Mouse (Mus musculus) olfactory bulb, adult 2 months (tissue): ENCODE results near the gene Tesmin. TPM values are rescaled to one million over a fixed set of nuclear protein-coding genes. Genes with fewer than 3 reads are reported as not detected.

Source experiments
- H3K27ac ChIP-seq: fragments of 200-500 bp; 2 replicates; pipeline ENCODE4 v1.5.1; 2012; ENCODE audit warnings: low read depth, low read length; ENCODE audit not compliant: insufficient read depth
- H3K4me1 ChIP-seq: fragments of 200-500 bp; 2 replicates; pipeline ENCODE4 v1.6.1; 2012; ENCODE audit warnings: low read length; ENCODE audit not compliant: control insufficient read depth, insufficient read depth
- H3K4me3 ChIP-seq: fragments of 200-500 bp; 2 replicates; pipeline ENCODE4 v1.5.1; 2012; ENCODE audit warnings: mild to moderate bottlenecking, low read depth, low read length, moderate library complexity; ENCODE audit not compliant: insufficient read depth
- CTCF ChIP-seq: fragments of 200-500 bp; IDR thresholded peaks from 2 replicates; pipeline ENCODE4 v1.5.1; 2012; ENCODE audit warnings: low read depth, mild to moderate bottlenecking, low read length, moderate library complexity; ENCODE audit not compliant: insufficient read depth
- POLR2A ChIP-seq: fragments of 200-500 bp; IDR thresholded peaks from 2 replicates; pipeline ENCODE4 v1.6.1; 2012; ENCODE audit warnings: mild to moderate bottlenecking, low read depth, low read length, moderate library complexity; ENCODE audit not compliant: insufficient read depth
- WGBS: fragments of 180-500 bp; shearing (Covaris S2); methylation state at CpG from one replicate; pipeline ENCODE4 v1.1.7; 2018; 5-methylcytosine and 5-hydroxymethylcytosine counted together
- polyA plus RNA-seq: library from polyadenylated mRNA; stranded (reverse); fragments of >200 nt; gene quantifications from 2 replicates; pipeline ENCODE4 v1.2.4, GENCODE M21; 2012; ENCODE audit warnings: low replicate concordance; ENCODE audit not compliant: missing spikeins, insufficient read depth, insufficient read length

Gene Tesmin
- polyA plus RNA-seq, 1 experiment: not detected

GRCm38 (mm10) chr19:3357620-3358019 is 31.0 kb upstream of the Tesmin start:
- H3K4me1 ChIP-seq: peaks cover 23% of the 10 kb centered on the region
- TF ChIP-seq CTCF: no peak
- TF ChIP-seq POLR2A: no peak
- no peak overlapping the region for H3K27ac ChIP-seq
- H3K4me3 ChIP-seq: no peak overlapping the region
- 82% methylated on average over 4 of the region's 4 CpGs for WGBS

GRCm38 (mm10) chr19:3359841-3360588 is 28.6 kb upstream of the Tesmin start:
- Histone ChIP-seq H3K4me1 (peaks cover 16% of the 10 kb centered on the region), H3K4me3 (no peak overlapping the region), H3K27ac (no peak overlapping the region)
- TF ChIP-seq CTCF: no peak
- TF ChIP-seq POLR2A: no peak
- 88% methylated on average over 13 of the region's 13 CpGs for WGBS

- no peak overlapping the region for H3K27ac ChIP-seq
- TF ChIP-seq POLR2A: no peak
- TF ChIP-seq CTCF: no peak
- no peaks in the 10 kb centered on the region for H3K4me1 ChIP-seq
- no peak overlapping the region for H3K4me3 ChIP-seq
- 84% methylated on average over 4 of the region's 4 CpGs for WGBS
These were observed 25.1 kb upstream of the Tesmin start for GRCm38 (mm10) chr19:3363510-3363909.

GRCm38 (mm10) chr19:3365089-3365488 is 23.6 kb upstream of the Tesmin start:
- Histone ChIP-seq H3K4me1 (no peaks in the 10 kb centered on the region), H3K4me3 (no peak overlapping the region), H3K27ac (no peak overlapping the region)
- WGBS: 91% methylated on average over 3 of the region's 3 CpGs
- TF ChIP-seq CTCF: no peak
- TF ChIP-seq POLR2A: no peak

GRCm38 (mm10) chr19:3368276-3368675 is 20.4 kb upstream of the Tesmin start:
- no peak for TF ChIP-seq CTCF
- TF ChIP-seq POLR2A: no peak
- 90% methylated on average over 3 of the region's 3 CpGs for WGBS

DNA sequence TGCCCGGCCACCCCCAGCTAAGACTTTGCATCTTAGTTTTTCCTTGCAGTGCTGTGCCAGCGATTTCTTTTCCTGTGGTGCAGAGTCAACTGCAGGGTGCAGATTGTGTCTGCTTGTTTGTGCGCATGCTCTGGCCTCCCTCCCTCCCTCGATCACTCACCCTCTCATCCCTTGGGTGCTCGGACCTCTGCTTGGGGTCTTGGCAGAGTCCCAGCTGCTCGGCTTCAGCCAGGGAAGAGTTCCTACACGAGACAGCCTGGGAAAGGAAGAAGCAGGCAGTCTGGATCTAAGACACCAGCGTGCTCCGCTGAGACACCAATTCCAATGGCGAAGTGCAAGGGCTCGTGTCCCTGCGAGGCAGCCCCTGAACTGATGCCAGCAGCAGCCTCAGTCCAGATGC is 15.3 kb upstream of the Tesmin start:
- Histone ChIP-seq H3K4me1 (no peaks in the 10 kb centered on the region), H3K4me3 (no peak overlapping the region), H3K27ac (no peak overlapping the region)
- 65% methylated on average over 12 of the region's 12 CpGs for WGBS
- no peak for TF ChIP-seq CTCF
- no peak for TF ChIP-seq POLR2A

More at GRCm38 (mm10) chr19:3368276-3368675, 20.4 kb upstream of the Tesmin start:
- Histone ChIP-seq H3K27ac (no peak overlapping the region), H3K4me3 (no peak overlapping the region), H3K4me1 (no peaks in the 10 kb centered on the region)

- H3K4me3 ChIP-seq: no peak overlapping the region
- no peak for TF ChIP-seq POLR2A
- no peak for TF ChIP-seq CTCF
- no peak overlapping the region for H3K27ac ChIP-seq
- no peaks in the 10 kb centered on the region for H3K4me1 ChIP-seq
- WGBS: 65% methylated on average over 2 of the region's 2 CpGs
These were observed 14.6 kb upstream of the Tesmin start for GRCm38 (mm10) chr19:3374028-3374427.

DNA sequence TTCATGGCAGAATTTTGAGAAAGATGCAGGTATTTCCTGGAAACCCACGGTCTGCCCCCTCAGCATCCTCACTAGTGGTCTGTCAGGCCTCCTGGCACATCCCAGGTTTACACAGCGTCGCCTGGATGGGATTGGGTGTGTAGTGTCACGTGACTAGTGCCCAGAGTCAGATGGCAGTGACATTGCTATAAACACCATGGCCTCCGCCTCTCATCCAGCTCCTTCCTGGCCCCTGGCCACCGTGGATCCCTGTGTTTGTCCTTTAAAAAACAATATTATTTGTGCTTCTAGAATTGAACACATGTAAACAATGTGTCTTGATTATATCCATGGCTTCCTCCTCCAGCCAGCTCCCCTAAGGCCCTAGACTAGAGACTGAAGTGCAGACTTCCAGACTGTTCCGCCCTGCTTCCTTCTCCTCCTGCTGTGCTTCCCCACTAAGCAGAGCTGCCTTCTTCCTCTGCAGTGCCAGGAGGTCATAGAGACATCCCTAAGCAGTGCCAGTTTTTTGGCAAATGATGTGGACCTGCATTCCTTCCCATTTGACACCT is 12.6 kb upstream of the Tesmin start:
- H3K27ac ChIP-seq: no peak overlapping the region
- no peaks in the 10 kb centered on the region for H3K4me1 ChIP-seq
- H3K4me3 ChIP-seq: no peak overlapping the region
- 72% methylated on average over 7 of the region's 7 CpGs for WGBS
- TF ChIP-seq POLR2A (no peak), CTCF (no peak)

DNA sequence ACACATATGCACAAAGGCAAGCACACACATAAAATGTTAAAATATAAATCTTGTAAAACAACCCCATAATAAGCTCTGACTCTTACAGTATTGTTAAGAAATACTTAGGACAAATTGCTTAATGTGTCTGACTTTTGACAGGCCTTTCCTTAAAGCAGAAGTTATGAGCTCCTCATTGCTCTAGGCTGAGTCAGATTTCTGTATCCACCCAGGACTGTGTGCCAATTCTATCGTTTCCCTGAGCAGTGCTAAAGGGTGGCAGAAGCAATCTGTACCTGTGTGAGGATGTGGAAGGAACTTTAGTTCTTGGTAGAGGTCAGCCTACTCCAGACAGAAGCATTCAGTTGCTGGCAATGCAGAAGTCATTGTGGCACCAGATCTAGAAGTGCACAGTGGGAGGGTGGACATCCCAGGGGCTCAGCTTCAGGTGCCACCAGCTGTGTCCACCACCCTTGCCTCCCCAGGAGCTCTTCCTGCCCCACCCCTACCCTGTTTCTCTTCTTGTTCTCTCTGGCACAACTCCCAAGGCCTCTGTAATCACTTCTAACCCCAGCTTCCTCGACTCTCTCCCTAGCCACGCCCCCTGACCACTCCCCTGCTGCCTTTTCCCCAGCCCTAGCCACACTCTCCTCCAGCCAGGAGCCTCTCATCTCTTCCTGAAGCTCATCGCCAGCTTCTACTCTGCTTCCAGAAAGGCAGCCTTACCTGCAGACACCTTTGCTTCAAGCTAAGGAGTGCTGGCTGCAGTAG is 11.5 kb upstream of the Tesmin start:
- TF ChIP-seq CTCF (no peak), POLR2A (no peak)
- WGBS: 42% methylated on average over 4 of the region's 4 CpGs
- Histone ChIP-seq H3K4me1 (no peaks in the 10 kb centered on the region), H3K4me3 (no peak overlapping the region), H3K27ac (no peak overlapping the region)
